Mouse (Mus musculus): Measurements from ENCODE around the gene Rd3. TPM values are rescaled to one million over a fixed set of nuclear protein-coding genes. Genes with fewer than 3 reads are reported as not detected.
A peak's percentile ranks its signal among the peaks of the same experiment; 100 is the strongest.

Rd3 gene
- polyA plus RNA-seq, 1 experiment from 2014 or later: 4.1 TPM

DNA sequence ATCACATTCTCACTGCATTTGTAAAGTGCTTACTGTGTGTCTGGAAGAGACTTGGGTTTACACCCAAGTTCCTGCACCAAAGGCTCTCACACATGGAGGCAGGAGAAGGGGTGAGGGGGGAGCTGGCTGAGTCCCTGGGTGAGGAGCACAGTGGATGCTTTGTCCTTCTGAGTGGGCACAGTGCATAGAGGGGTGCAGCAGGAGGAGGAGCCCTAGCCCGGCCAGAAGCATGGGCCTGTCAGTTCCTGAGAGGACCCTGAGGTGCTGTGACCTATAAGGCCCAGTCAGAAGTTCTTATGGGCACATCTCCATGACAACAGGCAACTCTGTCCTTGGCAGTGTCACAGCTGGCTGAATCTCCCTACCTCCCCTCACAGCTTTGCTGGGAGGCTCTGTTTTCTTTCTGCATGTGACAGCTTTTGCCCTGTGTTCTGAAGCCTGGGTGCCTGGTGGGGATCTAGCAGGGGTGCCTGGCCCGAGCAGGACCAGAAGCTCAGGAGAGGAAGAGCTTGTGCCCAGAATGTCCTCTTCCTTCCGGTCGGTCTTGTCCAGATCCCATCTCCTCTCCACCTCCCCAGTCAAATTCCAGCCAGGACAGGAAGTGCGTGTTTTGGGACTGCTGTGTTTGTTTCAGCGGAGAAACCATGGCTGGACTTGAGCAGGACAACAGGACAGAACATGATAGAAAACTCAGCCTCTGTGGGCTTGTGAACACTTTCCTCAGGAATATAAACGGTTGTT, 15.0 kb downstream of the Rd3 start:
- no peak for ATAC-seq (ENCODE audit: extremely low read depth, insufficient number of reproducible peaks, low FRiP score, low TSS enrichment)
- H3K9me3 ChIP-seq: no peaks in the 10 kb centered on the region
- peaks cover 16% of the 10 kb centered on the region for H3K36me3 ChIP-seq
- WGBS: 49% methylated on average over 7 of the region's 7 CpGs
- 0 out of 2 replicates have a peak overlapping the region, but pooled peaks have one; percentile 11 for H3K9ac ChIP-seq
- no peak overlapping the region for H3K4me3 ChIP-seq
- H3K27me3 ChIP-seq (replicated peaks): no peaks in the 10 kb centered on the region
- peak overlapping the region; percentile 26 for H3K27ac ChIP-seq (replicated peaks)
- H3K4me2 ChIP-seq: no peak overlapping the region
- peaks cover 32% of the 10 kb centered on the region for H3K4me1 ChIP-seq

DNA sequence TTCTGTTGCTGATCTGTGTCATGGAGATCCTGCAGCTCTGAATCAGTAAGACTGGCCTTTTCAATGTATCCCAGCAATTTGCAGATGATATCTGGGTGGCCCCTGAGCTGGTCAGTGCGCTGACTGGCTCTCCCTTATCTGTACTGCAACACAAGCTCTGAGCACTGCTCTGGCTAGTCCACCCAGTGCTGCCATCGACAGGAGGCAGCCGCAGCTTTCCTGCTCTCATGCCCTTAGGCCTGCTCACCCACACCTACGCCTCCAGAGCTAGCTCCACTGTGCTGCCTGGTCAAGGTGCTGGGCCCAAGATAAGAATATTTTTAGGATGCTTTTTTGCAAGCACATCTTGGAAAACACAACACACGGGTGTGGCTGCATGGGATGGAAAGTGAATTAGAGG, 17.3 kb downstream of the Rd3 start:
- no peak overlapping the region for H3K4me3 ChIP-seq
- H3K9ac ChIP-seq: no peak overlapping the region
- no peaks in the 10 kb centered on the region for H3K9me3 ChIP-seq
- H3K4me2 ChIP-seq: no peak overlapping the region
- H3K27me3 ChIP-seq (replicated peaks): no peaks in the 10 kb centered on the region
- ATAC-seq (ENCODE audit: extremely low read depth, insufficient number of reproducible peaks, low FRiP score, low TSS enrichment): no peak
- H3K36me3 ChIP-seq: peaks cover 36% of the 10 kb centered on the region
- H3K4me1 ChIP-seq: peaks cover 19% of the 10 kb centered on the region
- no peak overlapping the region for H3K27ac ChIP-seq (replicated peaks)
- WGBS: 39% methylated on average over 5 of the region's 5 CpGs

DNA sequence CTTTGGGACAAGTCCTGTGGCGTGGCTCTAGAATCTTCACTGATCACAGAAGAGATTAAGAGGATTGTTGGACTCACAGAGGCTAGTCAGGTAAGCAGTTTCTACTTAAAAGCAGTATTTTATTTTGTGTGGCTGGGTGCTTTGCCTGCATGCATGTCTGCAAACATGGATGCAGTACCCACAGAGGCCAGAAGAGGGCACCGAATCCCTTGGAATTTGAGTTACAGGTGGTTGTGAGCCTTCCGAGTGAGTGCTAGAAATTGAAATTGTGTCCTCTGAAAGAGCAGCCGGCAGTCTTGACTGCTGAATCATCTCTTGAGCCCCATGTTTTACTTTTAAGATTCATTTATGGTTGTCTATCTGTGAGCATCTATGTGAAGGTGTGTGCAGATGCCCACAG, 18.3 kb downstream of the Rd3 start:
- Histone ChIP-seq H3K4me1 (peaks cover 16% of the 10 kb centered on the region; the same call in 1 of the 2 replicates), H3K9me3 (no peaks in the 10 kb centered on the region), H3K4me2 (no peak overlapping the region), H3K9ac (no peak overlapping the region), H3K27ac (replicated peaks) (no peak overlapping the region), H3K4me3 (no peak overlapping the region), H3K27me3 (replicated peaks) (no peaks in the 10 kb centered on the region), H3K36me3 (peaks cover 47% of the 10 kb centered on the region)
- 63% methylated on average over 4 of the region's 4 CpGs for WGBS
- ATAC-seq (ENCODE audit: extremely low read depth, insufficient number of reproducible peaks, low FRiP score, low TSS enrichment): no peak

DNA sequence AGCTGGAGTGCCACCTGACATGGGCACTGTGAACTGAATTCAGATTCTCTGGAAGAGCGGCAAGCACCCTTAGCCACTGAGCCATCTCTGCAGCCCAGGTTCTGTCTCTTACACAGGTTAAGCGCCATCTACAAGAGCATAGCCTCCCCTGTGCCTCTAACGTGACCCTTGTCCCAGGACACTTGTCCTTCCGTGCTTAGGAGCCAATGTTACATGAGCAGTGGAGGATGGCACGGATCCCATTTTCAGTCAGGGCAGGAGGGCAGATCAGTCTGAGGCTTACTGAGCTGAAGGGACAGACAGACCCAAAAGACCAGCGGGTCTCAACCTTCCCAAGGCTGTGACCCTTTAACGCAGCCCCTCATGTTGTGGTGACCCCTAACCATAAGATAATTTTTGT, 18.7 kb downstream of the Rd3 start:
- no peaks in the 10 kb centered on the region for H3K9me3 ChIP-seq
- no peak for ATAC-seq (ENCODE audit: extremely low read depth, insufficient number of reproducible peaks, low FRiP score, low TSS enrichment)
- peaks cover 51% of the 10 kb centered on the region for H3K36me3 ChIP-seq
- H3K9ac ChIP-seq: no peak overlapping the region
- 89% methylated on average over 7 of the region's 7 CpGs for WGBS
- H3K4me2 ChIP-seq: no peak overlapping the region
- H3K4me3 ChIP-seq: no peak overlapping the region
- H3K27me3 ChIP-seq (replicated peaks): no peaks in the 10 kb centered on the region
- no peak overlapping the region for H3K27ac ChIP-seq (replicated peaks)
- peaks cover 16% of the 10 kb centered on the region; the same call in 1 of the 2 replicates for H3K4me1 ChIP-seq

DNA sequence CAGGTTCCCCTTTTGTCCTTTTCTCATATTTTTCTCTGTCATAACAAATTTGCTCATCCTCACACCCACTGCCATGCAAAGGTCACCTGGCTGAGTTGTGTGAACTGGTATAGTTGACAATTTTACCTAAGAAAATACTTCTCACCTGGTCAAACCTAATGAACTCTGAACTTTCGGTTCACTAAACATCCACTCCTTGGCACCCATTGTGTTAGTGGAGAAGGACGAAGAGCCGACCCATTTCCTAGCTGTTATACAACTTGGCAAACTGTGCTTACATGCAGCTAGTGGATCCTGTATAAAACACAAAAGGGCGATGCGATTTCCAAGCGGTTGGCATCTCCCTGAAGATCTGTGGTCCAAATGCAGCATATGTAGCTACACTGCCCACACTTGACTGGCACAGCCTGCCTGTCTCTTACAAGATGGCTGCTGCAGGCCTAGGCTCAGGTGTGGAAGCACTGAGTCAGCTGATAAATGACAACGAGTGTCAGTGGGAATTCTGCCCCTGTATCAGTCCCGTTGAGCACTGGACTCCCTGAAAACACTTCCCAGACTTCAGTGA, 19.5 kb downstream of the Rd3 start:
- Histone ChIP-seq H3K9ac (no peak overlapping the region), H3K36me3 (peaks cover 57% of the 10 kb centered on the region), H3K4me2 (no peak overlapping the region), H3K27ac (replicated peaks) (no peak overlapping the region), H3K9me3 (no peaks in the 10 kb centered on the region), H3K4me1 (peaks cover 16% of the 10 kb centered on the region; the same call in 1 of the 2 replicates), H3K27me3 (replicated peaks) (no peaks in the 10 kb centered on the region), H3K4me3 (no peak overlapping the region)
- 79% methylated on average over 8 of the region's 8 CpGs for WGBS
- ATAC-seq (ENCODE audit: extremely low read depth, insufficient number of reproducible peaks, low FRiP score, low TSS enrichment): no peak

DNA sequence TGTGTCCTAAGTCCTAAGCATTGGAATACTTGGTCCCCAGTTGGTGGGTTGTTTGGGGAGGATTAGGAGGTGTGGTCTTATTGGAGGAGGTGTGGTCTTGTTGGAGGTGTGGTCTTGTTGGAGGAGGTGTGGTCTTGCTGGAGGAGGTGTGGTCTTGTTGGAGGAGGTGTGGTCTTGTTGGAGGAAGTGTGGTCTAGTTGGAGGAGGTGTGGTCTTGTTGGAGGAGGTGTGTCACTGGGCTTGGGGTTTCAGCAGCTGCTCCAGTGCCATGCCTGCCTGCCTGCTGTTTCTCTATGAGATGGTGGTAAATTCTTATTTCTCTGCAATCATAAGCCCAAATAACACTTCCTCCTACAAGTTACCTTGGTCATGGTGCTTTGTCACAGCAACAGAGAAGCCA, 21.9 kb downstream of the Rd3 start:
- no peak for ATAC-seq (ENCODE audit: extremely low read depth, insufficient number of reproducible peaks, low FRiP score, low TSS enrichment)
- Histone ChIP-seq H3K9me3 (no peaks in the 10 kb centered on the region), H3K36me3 (peaks cover 57% of the 10 kb centered on the region), H3K9ac (no peak overlapping the region), H3K4me3 (no peak overlapping the region), H3K4me1 (peaks cover 7% of the 10 kb centered on the region; the same call in 1 of the 2 replicates), H3K4me2 (no peak overlapping the region), H3K27ac (replicated peaks) (no peak overlapping the region), H3K27me3 (replicated peaks) (no peaks in the 10 kb centered on the region)

Small RNA genes within 50 kb of the gene (microRNA-seq; reads per million reads assigned to microRNA genes)
- not detected for gene Mir3473c

Other genes starting within 250 kb of the Rd3 start
- 31.7 and 33.9 TPM in 2 replicates for gene Nek2, start 155.9 kb upstream of the Rd3 start, polyA plus RNA-seq (2015; fragmentation: Nextera tagmentation; extraction: Ambion mirVana)
- 1.2 and 1.8 TPM in 2 replicates for gene Slc30a1, start 70.6 kb upstream of the Rd3 start, polyA plus RNA-seq (2015; fragmentation: Nextera tagmentation; extraction: Ambion mirVana)
- gene Traf5, start 115.2 kb downstream of the Rd3 start, polyA plus RNA-seq (2015; fragmentation: Nextera tagmentation; extraction: Ambion mirVana): 11.3 and 12.8 TPM in 2 replicates
- 27.7 and 30.4 TPM in 2 replicates for gene Rcor3, start 160.7 kb downstream of the Rd3 start, polyA plus RNA-seq (2015; fragmentation: Nextera tagmentation; extraction: Ambion mirVana)
- gene Kcnh1, start 213.4 kb downstream of the Rd3 start, polyA plus RNA-seq (2015; fragmentation: Nextera tagmentation; extraction: Ambion mirVana): 0.38 and 0.55 TPM in 2 replicates

Data from heart, embryonic 13.5 days (tissue).